21 mouse cellular contexts compared by ENCODE assay signal in the genomic region with DNA sequence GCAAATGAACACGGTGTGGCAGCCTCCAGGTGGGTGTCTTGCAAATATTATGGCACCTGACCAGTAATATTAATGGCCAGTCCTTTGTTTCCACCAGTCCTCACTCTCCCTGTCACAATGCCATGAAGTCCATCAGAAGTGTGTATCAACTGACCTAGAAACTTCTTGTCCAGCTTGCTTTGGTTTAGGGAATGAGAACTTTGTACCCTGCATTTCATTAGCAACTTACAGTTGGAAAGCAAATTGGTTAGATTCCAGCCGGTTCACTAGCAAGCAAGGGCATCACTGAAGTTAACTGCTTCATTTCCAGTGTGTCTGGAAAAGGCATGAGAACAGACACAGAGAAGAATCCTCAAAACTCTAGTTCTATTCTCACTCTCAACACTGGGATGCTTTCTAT.
A peak's percentile ranks its signal among the peaks of the same experiment; 100 is the strongest.
DNase-seq lines count a peak whose midpoint lies in the region; ATAC-seq and TF ChIP-seq lines count a peak whose summit lies in the region.
"Had no signal": no experiment of that assay in that cellular context is flagged by ENCODE, and none has a peak within 500 bp of the region (broad histone marks: within the 10 kb centered on the region; RNA-seq: fewer than 3 reads in every experiment).

No protein-coding gene starts in this region.

- no peak for TF ChIP-seq POLR2A in kidney, adult 2 months (IDR thresholded peaks at IDR 0.05; ENCODE audit: low read depth, low read length)
- no peak for TF ChIP-seq POLR2A in liver, adult 2 months (IDR thresholded peaks at IDR 0.05; ENCODE audit: extremely low read depth, insufficient read depth, low read length)

- no peaks in the 10 kb centered on the region for H3K79me2 ChIP-seq in liver, adult 2 months (ENCODE audit: control insufficient read depth, insufficient read depth, low read length)

- no peak for TF ChIP-seq CTCF in kidney, adult 2 months (conservative IDR thresholded peaks at IDR 0.05; ENCODE audit: insufficient read depth, insufficient read length, low read depth, low read length)
- no peak for TF ChIP-seq CTCF in liver, adult 2 months (IDR thresholded peaks at IDR 0.05; ENCODE audit: low read depth, low read length)

- no peak overlapping the region for H3K27ac ChIP-seq in kidney, adult 2 months (ENCODE audit: insufficient read depth, low read depth, low read length)
- no peak overlapping the region for H3K27ac ChIP-seq in liver, adult 2 months (replicated peaks; ENCODE audit: insufficient read depth, low read depth, low read length)
- H3K27ac ChIP-seq in liver, embryonic 12.5 days, result no peak overlapping the region
- no peak overlapping the region for H3K27ac ChIP-seq in forebrain, embryonic 13.5 days
- H3K27ac ChIP-seq: forebrain, embryonic 10.5 days; gastrocnemius, adult 2 months; hindbrain, embryonic 12.5 days; hindbrain, embryonic 15.5 days had no signal

- peak; percentile 73 for DNase-seq in kidney, adult 2 months
- DNase-seq in kidney, postnatal 10 days, result no peak
- peak; percentile 61 for DNase-seq in liver, adult 2 months (ENCODE audit: extremely low read depth, low read depth, low spot score)
- DNase-seq in kidney, postnatal 36 days, result peak; percentile 6 to 63
- DNase-seq: adrenal gland, adult 8-10 months; adrenal gland, postnatal 25 days; cerebellum, adult 18-20 months; cerebellum, adult 9-10 months; cerebellum, postnatal 14 days; forebrain, postnatal 0 days; gastrocnemius, adult 2 months; gastrocnemius, postnatal 14 days had no signal

- H3K36me3 ChIP-seq in kidney, adult 2 months (ENCODE audit: control insufficient read depth, insufficient read depth, low read length), result no peaks in the 10 kb centered on the region
- H3K36me3 ChIP-seq in liver, adult 2 months (ENCODE audit: control insufficient read depth, insufficient read depth, low read length), result no peaks in the 10 kb centered on the region
- H3K36me3 ChIP-seq in liver, embryonic 12.5 days, result no peaks in the 10 kb centered on the region
- no peaks in the 10 kb centered on the region for H3K36me3 ChIP-seq in forebrain, embryonic 13.5 days (ENCODE audit: poor library complexity, severe bottlenecking)
- H3K36me3 ChIP-seq: forebrain, embryonic 10.5 days; hindbrain, embryonic 12.5 days; hindbrain, embryonic 15.5 days had no signal

- no peak overlapping the region for H3K9ac ChIP-seq in liver, adult 2 months (ENCODE audit: low read depth, low read length)
- no peak overlapping the region for H3K9ac ChIP-seq in liver, embryonic 12.5 days
- H3K9ac ChIP-seq in forebrain, embryonic 13.5 days, result no peak overlapping the region
- H3K9ac ChIP-seq: forebrain, postnatal 0 days; hindbrain, embryonic 12.5 days; hindbrain, embryonic 15.5 days had no signal

- no peaks in the 10 kb centered on the region for H3K9me3 ChIP-seq in liver, embryonic 12.5 days (replicated peaks)
- no peaks in the 10 kb centered on the region for H3K9me3 ChIP-seq in forebrain, embryonic 13.5 days (replicated peaks)
- H3K9me3 ChIP-seq: forebrain, embryonic 10.5 days; hindbrain, embryonic 12.5 days; hindbrain, embryonic 15.5 days had no signal

- no peak for ATAC-seq in liver, embryonic 12.5 days
- no peak for ATAC-seq in forebrain, embryonic 13.5 days
- ATAC-seq: activated CD4-positive, CD25-positive, alpha-beta regulatory T cell, adult 4 months; CD4-positive, CD25-positive, alpha-beta regulatory T cell, adult 4 months; forebrain, embryonic 14.5 days; forebrain, postnatal 0 days had no signal

- no peak overlapping the region for H3K4me2 ChIP-seq in liver, embryonic 12.5 days
- H3K4me2 ChIP-seq in forebrain, embryonic 13.5 days, result no peak overlapping the region
- H3K4me2 ChIP-seq: heart, embryonic 11.5 days; hindbrain, embryonic 12.5 days; hindbrain, embryonic 15.5 days had no signal

- peaks cover 2% of the 10 kb centered on the region; the same call in 1 of the 2 replicates for H3K4me1 ChIP-seq in kidney, adult 2 months (ENCODE audit: control insufficient read depth, insufficient read depth, low read length)
- H3K4me1 ChIP-seq in liver, adult 2 months (ENCODE audit: control insufficient read depth, insufficient read depth, low read length), result no peaks in the 10 kb centered on the region
- no peaks in the 10 kb centered on the region for H3K4me1 ChIP-seq in liver, embryonic 12.5 days
- no peaks in the 10 kb centered on the region for H3K4me1 ChIP-seq in forebrain, embryonic 13.5 days
- H3K4me1 ChIP-seq: forebrain, embryonic 10.5 days; hindbrain, embryonic 12.5 days; hindbrain, embryonic 15.5 days had no signal

- H3K27me3 ChIP-seq in kidney, adult 2 months (replicated peaks; ENCODE audit: control insufficient read depth, insufficient read depth, low read length), result no peaks in the 10 kb centered on the region
- no peaks in the 10 kb centered on the region for H3K27me3 ChIP-seq in liver, adult 2 months (ENCODE audit: control insufficient read depth, insufficient read depth, low read length)
- H3K27me3 ChIP-seq in liver, embryonic 12.5 days (replicated peaks), result no peaks in the 10 kb centered on the region
- H3K27me3 ChIP-seq in forebrain, embryonic 13.5 days, result no peaks in the 10 kb centered on the region
- H3K27me3 ChIP-seq: hindbrain, embryonic 12.5 days had no signal

- WGBS in kidney, adult 2 months, result 42% methylated on average over 2 of the region's 2 CpGs
- 45% methylated on average over 2 of the region's 2 CpGs for WGBS in liver, adult 2 months
- 59% methylated on average over 2 of the region's 2 CpGs for WGBS in liver, embryonic 12.5 days (ENCODE audit: insufficient replicate concordance)
- 71% methylated on average over 2 of the region's 2 CpGs for WGBS in forebrain, embryonic 13.5 days

- H3K4me3 ChIP-seq in kidney, adult 2 months (ENCODE audit: insufficient read depth, low read depth, low read length), result no peak overlapping the region
- no peak overlapping the region for H3K4me3 ChIP-seq in liver, adult 2 months (ENCODE audit: insufficient read depth, low read depth, low read length)
- H3K4me3 ChIP-seq in liver, embryonic 12.5 days, result no peak overlapping the region
- no peak overlapping the region for H3K4me3 ChIP-seq in forebrain, embryonic 13.5 days
- H3K4me3 ChIP-seq: forebrain, embryonic 10.5 days; gastrocnemius, adult 2 months; hindbrain, embryonic 12.5 days; hindbrain, embryonic 15.5 days had no signal
